Mouse (Mus musculus): ENCODE data around the gene Cfap65.

Cfap65 gene

GRCm38 (mm10) chr1:74935402-74935801, at the start of gene Cfap65:
Gene Cfap65 (minus strand): TSS chr1:74935599.
- no peak for DNase-seq (ENCODE audit: low read depth, low spot score)

- DNase-seq (ENCODE audit: low read depth, low spot score): no peak
Observed at GRCm38 (mm10) chr1:74977001-74977400, 41.6 kb upstream of the Cfap65 start.

GRCm38 (mm10) chr1:74975936-74976335, 40.5 kb upstream of the Cfap65 start:
- no peak for DNase-seq (ENCODE audit: low read depth, low spot score)

- DNase-seq (ENCODE audit: low read depth, low spot score): peak; percentile 10
Observed at GRCm38 (mm10) chr1:74973590-74973989, 38.2 kb upstream of the Cfap65 start.

DNA sequence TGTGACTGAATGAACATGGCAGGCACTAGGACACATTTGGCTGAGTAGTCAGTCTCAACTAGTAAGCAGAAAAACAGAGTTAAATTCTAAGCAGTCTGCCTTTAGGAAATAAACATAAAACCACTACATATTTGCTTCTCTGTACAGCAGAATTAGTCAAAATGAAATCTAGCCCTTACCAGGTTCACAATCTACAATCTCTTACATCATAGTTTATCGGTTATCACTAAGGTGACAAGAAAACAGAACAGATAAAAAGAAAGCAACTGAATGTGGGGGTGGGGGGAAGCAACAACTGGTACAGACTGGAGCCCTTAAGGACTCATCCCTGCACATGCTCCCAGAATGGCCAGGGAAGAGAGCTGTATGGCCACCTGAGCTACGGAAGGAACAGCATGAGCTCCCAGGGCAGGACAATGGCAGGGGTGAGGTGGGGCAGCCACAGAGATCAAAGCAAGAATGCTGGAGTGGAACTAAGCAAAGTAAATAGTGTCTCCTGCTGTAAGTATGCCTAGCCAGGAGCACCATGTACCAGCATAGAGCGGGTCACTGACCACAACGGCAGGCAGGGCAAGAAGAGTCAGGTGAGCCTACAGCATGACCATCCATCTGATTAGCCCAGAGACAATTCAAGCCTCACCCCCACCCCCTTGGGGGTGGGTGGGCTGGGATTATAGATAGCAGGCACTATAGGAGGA, 36.1 kb upstream of the Cfap65 start:
- DNase-seq (ENCODE audit: low read depth, low spot score): no peak

- DNase-seq (ENCODE audit: low read depth, low spot score): peak; percentile 66
Observed at GRCm38 (mm10) chr1:74967962-74968580, 32.7 kb upstream of the Cfap65 start.

- DNase-seq (ENCODE audit: low read depth, low spot score): peak; percentile 87
Observed at GRCm38 (mm10) chr1:74964494-74965215, 29.3 kb upstream of the Cfap65 start.

DNA sequence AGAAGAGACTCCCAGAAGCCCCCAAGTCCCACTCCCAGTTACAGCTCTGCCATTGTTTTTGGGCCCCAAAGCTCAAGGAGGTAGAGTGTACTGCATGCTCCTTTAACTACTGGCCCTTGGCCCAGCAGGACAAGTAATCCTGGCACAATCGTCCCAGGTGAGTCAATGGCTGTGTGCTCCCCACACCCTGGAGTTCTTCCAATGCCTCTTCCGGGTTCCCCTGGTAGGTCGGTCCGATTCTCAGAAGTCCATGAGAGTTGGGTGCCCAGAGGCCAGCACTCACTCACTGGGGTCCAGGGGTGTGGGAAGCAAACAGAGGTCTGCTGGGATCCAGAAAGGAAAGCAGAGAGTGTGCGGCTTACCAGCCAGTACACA, 27.4 kb upstream of the Cfap65 start:
- no peak for DNase-seq (ENCODE audit: low read depth, low spot score)

- DNase-seq (ENCODE audit: low read depth, low spot score): no peak
Observed at GRCm38 (mm10) chr1:74962126-74962852, 26.9 kb upstream of the Cfap65 start.

DNA sequence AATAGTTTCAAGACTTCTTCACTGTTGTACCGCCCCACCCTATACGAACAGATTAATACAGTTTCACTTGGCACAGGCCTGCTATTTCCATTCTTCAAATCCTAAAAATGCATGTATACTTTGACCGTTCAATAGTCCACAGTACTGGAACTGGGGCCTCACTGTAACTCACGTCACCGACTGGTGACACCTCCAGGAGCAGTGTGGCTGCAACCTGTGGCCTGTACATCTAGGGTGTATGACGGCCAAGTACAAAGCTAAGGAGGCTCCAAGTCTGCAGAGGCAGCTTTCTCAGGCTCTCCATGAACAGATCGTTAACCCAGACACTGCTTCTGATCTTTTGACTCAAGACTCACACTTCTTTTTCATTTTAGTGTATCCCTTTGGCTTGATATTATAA, 26.3 kb upstream of the Cfap65 start:
- no peak for DNase-seq (ENCODE audit: low read depth, low spot score)

- DNase-seq (ENCODE audit: low read depth, low spot score): no peak
Observed at GRCm38 (mm10) chr1:74960059-74960458, 24.7 kb upstream of the Cfap65 start.

DNA sequence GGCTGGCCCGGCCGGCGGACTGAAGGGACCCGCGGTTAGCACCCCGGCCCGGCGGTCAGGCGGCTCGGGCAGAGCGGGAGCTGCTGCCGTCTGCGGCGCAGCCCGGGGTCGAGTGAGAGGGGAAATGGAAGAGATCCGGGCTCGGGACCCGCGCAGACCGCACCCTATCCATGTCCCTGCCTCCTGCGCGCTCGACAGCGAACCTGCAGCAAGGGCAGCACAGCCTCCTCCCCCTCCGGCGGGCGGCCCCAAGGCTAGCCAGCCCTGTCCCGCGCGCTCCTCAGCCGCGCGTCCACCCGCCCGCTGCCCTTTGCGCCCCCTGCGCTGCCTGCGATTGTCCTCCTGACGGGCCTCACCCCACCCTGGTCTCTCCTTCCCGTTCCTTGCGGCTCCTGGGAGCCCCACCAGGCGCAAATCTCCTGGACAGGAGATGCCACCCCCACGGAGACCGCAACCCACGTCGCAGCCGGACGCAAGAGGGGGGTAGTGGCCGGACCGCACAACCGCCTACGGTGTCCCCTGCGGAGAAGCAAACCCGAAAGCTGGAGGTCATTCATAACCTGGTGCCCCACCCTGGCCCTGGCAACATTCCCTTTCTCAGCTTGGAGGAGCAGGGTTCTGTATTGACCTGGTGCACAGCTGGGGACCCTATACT, 16.3 kb upstream of the Cfap65 start, which contains the start of gene Ihh:
Ihh (minus strand) TSS at position 117 of the 655 bp plus-strand sequence.
- no peak for DNase-seq (ENCODE audit: low read depth, low spot score)

GRCm38 (mm10) chr1:74950576-74951490, 15.4 kb upstream of the Cfap65 start:
- DNase-seq (ENCODE audit: low read depth, low spot score): no peak

DNA sequence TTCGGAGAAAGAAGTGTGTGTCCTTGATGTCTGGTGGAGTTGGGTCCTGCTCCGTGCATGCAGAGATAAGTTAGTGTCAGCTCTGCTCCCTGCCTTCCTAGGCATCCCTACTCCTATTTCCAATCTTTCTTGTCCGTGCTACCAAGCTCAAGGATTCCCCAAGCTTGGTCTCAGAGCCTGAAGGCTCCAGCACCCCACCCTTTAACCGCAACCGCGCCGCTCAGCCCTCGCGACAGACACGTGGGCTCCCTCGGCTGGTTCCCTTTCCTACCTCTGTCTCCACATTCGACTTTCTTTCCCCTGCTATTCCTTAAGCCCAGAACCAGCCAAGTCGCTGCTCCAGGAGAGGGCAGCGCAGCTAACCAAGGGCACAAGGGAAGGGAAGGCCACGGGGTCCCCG, 14.7 kb upstream of the Cfap65 start:
- DNase-seq (ENCODE audit: low read depth, low spot score): no peak

DNA sequence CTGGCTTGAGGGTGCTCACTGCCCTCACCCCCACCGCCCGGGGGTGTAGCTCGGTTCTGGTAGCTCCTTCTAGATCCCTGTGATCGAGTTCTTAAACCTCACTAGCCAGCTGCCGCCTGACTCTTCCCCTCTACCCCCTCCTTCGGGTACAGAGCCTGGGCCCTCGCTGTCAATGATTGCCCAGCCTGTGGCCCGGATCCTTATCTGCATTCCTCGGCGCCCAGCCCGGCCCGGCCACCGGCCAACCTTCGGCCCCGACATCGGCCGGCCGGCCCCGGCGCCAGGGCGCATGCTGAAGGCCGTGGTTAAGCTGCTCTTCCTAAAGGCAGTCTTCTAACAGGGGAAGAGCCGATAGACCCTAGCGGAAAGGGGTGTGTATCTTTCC, 14.3 kb upstream of the Cfap65 start:
- DNase-seq (ENCODE audit: low read depth, low spot score): no peak

DNA sequence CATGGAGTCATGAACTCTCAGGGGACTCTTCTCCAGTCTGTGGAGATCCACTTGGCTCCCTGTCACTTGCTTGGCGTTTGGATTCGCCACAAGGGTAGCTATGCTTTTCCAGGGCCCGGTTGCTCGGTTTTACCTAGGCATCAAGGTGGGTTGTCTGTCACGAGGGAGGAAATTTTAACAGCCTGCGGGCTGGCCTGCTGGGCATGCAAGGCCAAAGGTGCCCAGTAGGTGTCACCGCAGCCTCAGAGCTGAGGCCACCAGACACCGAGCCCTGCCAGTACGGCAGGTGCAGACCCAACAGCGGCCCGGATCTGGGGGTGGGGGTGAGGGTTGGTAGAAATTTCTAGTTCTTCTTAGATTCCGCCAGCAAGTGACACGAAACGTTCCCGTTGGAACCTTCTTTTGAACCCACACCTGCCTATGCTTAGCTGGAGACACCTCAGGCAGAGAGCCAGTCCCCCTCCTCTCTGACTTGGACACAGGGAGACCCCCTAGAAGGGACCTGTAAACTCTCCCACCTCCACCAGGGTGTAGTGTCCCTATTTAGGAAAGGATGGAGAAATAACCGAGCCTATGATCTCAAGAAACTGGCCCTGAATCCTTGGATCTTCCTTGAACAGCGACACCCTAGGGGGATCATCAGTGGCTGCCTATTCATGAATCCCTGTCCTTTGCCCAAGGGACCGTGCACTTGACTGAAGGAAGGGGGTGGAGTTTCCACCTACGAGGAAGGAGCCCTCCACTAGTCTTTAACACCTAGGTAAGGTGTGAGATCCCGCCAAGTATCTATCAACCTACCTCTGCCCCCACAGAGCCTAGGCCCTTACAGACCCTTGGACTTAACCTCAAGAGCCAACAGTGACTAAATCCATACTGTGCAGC, 13.6 kb upstream of the Cfap65 start:
- DNase-seq (ENCODE audit: low read depth, low spot score): peak; percentile 48

- DNase-seq (ENCODE audit: low read depth, low spot score): no peak
Observed at GRCm38 (mm10) chr1:74947986-74948670, 12.7 kb upstream of the Cfap65 start.

DNA sequence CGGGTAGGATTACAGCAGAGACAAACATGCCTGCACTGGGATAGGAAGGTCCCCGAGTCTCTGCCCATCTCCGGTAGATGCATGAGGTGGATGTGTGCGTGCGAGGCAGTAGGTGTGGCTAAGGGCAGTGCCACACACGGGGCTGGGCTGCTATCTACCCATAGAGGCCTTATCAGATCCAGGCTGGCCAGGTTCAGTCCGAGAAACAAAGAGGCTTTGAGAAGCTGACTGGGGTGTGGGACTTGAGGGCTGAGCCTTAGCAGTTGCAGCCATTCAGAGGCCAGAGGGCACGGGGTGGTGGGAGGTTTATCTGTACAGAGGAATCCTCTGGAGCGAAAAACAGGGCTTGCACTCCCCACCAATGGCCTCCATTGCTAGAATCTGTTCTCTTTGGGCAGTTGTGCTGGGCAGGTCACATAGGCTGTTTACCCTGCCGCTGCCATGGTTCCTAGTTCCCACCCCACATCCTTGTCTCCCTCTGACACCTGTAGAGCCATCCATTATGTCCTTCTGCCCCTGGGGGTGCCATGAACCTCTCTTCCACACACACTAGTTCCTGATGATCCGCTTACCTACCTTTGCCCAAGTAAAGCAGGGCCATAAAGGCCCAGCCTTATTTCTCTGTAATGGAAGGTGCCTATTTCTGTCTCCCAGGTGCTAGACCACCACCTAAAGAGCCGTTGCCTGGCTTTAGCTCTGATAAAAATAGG, 6.4 kb upstream of the Cfap65 start:
- no peak for DNase-seq (ENCODE audit: low read depth, low spot score)
